Mouse (Mus musculus) hindbrain, embryonic 10.5 days (tissue): Measurements from ENCODE around the gene Prrc2a. TPM values are rescaled to one million over a fixed set of nuclear protein-coding genes. Genes with fewer than 3 reads are reported as not detected.
A peak's percentile ranks its signal among the peaks of the same experiment; 100 is the strongest.

Experiments
- DNase-seq: peaks from one replicate; pipeline ENCODE4 v3.0.0-alpha.2; 2017; ENCODE audit warnings: low spot score
- H3K27ac ChIP-seq: fragments of 300-500 bp; sonication (generic); 2 replicates; pipeline ENCODE4 v1.5.1; 2016; ENCODE audit warnings: mild to moderate bottlenecking, moderate library complexity
- H3K27me3 ChIP-seq: fragments of 300-500 bp; sonication (generic); 2 replicates; pipeline ENCODE4 v1.6.1; 2016; ENCODE audit warnings: mild to moderate bottlenecking; ENCODE audit not compliant: poor library complexity, insufficient read depth, severe bottlenecking
- H3K36me3 ChIP-seq: fragments of 300-500 bp; sonication (generic); 2 replicates; pipeline ENCODE4 v1.6.1; 2016; ENCODE audit warnings: mild to moderate bottlenecking, moderate library complexity
- H3K4me1 ChIP-seq: fragments of 300-500 bp; sonication (generic); replicated peaks from 2 replicates; pipeline ENCODE4 v1.6.1; 2016; ENCODE audit warnings: mild to moderate bottlenecking
- H3K4me3 ChIP-seq: fragments of 300-500 bp; sonication (generic); 2 replicates; pipeline ENCODE4 v1.5.1; 2016; ENCODE audit warnings: mild to moderate bottlenecking, moderate library complexity
- H3K9me3 ChIP-seq: fragments of 300-500 bp; sonication (generic); 2 replicates; pipeline ENCODE4 v1.6.1; 2016; ENCODE audit warnings: mild to moderate bottlenecking, moderate library complexity
- WGBS: fragments of 180-500 bp; shearing (Covaris S2); methylation state at CpG from one replicate; pipeline ENCODE4 v1.1.7; 2016; 5-methylcytosine and 5-hydroxymethylcytosine counted together
- polyA plus RNA-seq: library from polyadenylated mRNA; unstranded; fragments of >200 nt; fragmentation: Nextera tagmentation; extraction: Ambion mirVana; gene quantifications from 2 replicates; pipeline ENCODE4 v1.2.1, GENCODE M21; 2016

Prrc2a gene
- polyA plus RNA-seq, 1 experiment from 2014 or later = 221 TPM

- Histone ChIP-seq H3K4me1 (peaks cover 42% of the 10 kb centered on the region), H3K27me3 (no peaks in the 10 kb centered on the region), H3K9me3 (no peaks in the 10 kb centered on the region), H3K4me3 (peak within 1 kb of the TSS; percentile 98), H3K27ac (peak within 1 kb of the TSS; percentile 93), H3K36me3 (peaks cover 60% of the 10 kb centered on the region)
- under 1% methylated on average over 50 of the region's 50 CpGs for WGBS
- peak; percentile 99 for DNase-seq
These were observed 43.4 kb downstream of the Prrc2a start, which contains the start of gene Gpank1 for GRCm38 (mm10) chr17:35121143-35121799. Gpank1 (plus strand) TSS chr17:35121455.

DNA sequence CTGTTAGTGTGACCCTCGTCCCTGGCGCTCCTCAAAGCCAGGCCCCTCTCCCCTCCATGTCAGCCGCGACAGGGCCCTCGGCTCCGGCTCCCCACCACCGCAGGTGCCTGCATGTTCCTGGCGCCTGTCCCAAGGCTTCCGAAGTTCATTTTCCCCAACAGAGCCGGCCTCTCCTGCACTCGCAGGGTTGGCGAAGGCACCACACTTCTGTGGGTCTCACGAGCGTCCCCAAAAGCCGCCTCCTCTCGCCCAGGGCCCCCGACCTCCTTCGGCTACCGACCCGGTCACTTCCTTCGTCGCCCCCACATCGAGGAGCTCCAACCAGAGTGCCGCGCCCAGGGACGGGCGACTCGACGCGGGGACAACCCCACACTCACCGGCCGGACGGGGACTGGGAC is 44.0 kb downstream of the Prrc2a start:
- peak overlapping the region; percentile 98 for H3K4me3 ChIP-seq
- under 1% methylated on average over 33 of the region's 33 CpGs for WGBS
- peak overlapping the region; percentile 93 for H3K27ac ChIP-seq
- DNase-seq = peak; percentile 15
- no peaks in the 10 kb centered on the region for H3K27me3 ChIP-seq
- H3K4me1 ChIP-seq = peaks cover 38% of the 10 kb centered on the region
- peaks cover 65% of the 10 kb centered on the region for H3K36me3 ChIP-seq
- no peaks in the 10 kb centered on the region for H3K9me3 ChIP-seq

- Histone ChIP-seq H3K9me3 (no peaks in the 10 kb centered on the region), H3K36me3 (peaks cover 62% of the 10 kb centered on the region), H3K4me3 (no peak within 1 kb of the TSS), H3K27me3 (no peaks in the 10 kb centered on the region), H3K27ac (no peak within 1 kb of the TSS), H3K4me1 (peaks cover 16% of the 10 kb centered on the region)
- no peak for DNase-seq
- WGBS = 88% methylated on average over 8 of the region's 8 CpGs
These were observed 49.4 kb downstream of the Prrc2a start, which contains the start of gene Ly6g5b for GRCm38 (mm10) chr17:35115046-35116019. Ly6g5b (minus strand) TSS chr17:35115428.

DNA sequence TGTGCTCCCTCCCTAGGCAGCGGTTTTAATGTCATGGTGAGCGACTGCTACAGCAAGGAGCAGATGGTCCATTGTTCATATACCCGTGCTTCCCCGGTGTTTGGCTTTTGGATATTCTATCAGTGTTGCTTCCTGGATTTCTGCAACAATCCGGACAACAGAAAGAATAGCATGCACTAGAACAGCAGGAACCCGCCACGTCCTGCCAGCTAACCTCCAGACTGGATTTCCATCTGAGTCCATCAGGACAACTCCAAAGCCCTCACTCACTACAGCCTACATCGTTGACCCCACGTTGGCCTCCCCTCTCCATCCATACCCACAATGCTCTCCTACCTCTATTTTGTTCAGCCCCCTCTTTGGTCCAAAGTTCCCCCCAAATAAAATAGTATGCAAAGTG is 52.9 kb downstream of the Prrc2a start:
- Histone ChIP-seq H3K36me3 (peaks cover 32% of the 10 kb centered on the region), H3K27me3 (no peaks in the 10 kb centered on the region), H3K4me1 (0 out of 2 replicates have a peak, but pooled peaks cover 9% of the 10 kb centered on the region), H3K4me3 (no peak overlapping the region), H3K27ac (no peak overlapping the region), H3K9me3 (no peaks in the 10 kb centered on the region)
- no peak for DNase-seq
- 82% methylated on average over 9 of the region's 9 CpGs for WGBS

GRCm38 (mm10) chr17:35108097-35108496 is 56.6 kb downstream of the Prrc2a start, which contains the start of gene Ly6g5c:
Ly6g5c (plus strand) TSS chr17:35108279.
- WGBS = 90% methylated on average over 6 of the region's 6 CpGs
- Histone ChIP-seq H3K27me3 (no peaks in the 10 kb centered on the region), H3K9me3 (no peaks in the 10 kb centered on the region), H3K4me3 (no peak within 1 kb of the TSS), H3K27ac (no peak within 1 kb of the TSS), H3K4me1 (peaks cover 30% of the 10 kb centered on the region), H3K36me3 (peaks cover 18% of the 10 kb centered on the region)
- DNase-seq = no peak

GRCm38 (mm10) chr17:35106522-35106921 is 58.2 kb downstream of the Prrc2a start:
- Histone ChIP-seq H3K4me3 (no peak overlapping the region), H3K9me3 (no peaks in the 10 kb centered on the region), H3K27me3 (no peaks in the 10 kb centered on the region), H3K27ac (peak overlapping the region; percentile 82), H3K36me3 (peaks cover 34% of the 10 kb centered on the region), H3K4me1 (peaks cover 31% of the 10 kb centered on the region)
- DNase-seq = no peak
- 70% methylated on average over 3 of the region's 3 CpGs for WGBS

- H3K27ac ChIP-seq = peak overlapping the region; percentile 82
- 25% methylated on average over 13 of the region's 13 CpGs for WGBS
- peak; percentile 44 for DNase-seq
These were observed 58.8 kb downstream of the Prrc2a start for GRCm38 (mm10) chr17:35105740-35106389.

DNA sequence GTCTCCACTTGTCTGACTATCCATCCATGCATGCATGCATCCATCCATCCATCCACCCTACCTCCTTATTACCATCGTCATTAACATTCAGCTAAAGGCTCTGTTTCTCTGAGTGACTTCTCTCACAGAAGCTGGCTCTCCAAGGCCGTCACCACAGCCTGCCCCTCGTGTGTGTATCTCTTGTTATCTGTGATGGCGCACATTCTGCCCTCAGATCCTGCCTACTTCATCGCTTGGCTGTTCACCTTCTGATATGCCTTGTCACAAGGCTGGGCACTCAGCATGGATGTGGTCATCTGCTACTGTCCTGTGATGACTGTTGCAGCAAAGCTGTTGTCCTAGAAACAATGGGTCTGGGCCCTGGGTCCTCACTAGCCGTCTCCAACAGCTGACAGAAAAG is 59.9 kb downstream of the Prrc2a start:
- Histone ChIP-seq H3K4me1 (peaks cover 25% of the 10 kb centered on the region), H3K4me3 (no peak overlapping the region), H3K9me3 (no peaks in the 10 kb centered on the region), H3K27me3 (no peaks in the 10 kb centered on the region), H3K27ac (0 out of 2 replicates have a peak overlapping the region, but pooled peaks have one; percentile 9), H3K36me3 (peaks cover 52% of the 10 kb centered on the region)
- WGBS = 79% methylated on average over 6 of the region's 6 CpGs
- no peak for DNase-seq

More at GRCm38 (mm10) chr17:35105740-35106389, 58.8 kb downstream of the Prrc2a start:
- peaks cover 40% of the 10 kb centered on the region for H3K36me3 ChIP-seq
- H3K4me1 ChIP-seq = peaks cover 26% of the 10 kb centered on the region
- H3K27me3 ChIP-seq = no peaks in the 10 kb centered on the region
- no peaks in the 10 kb centered on the region for H3K9me3 ChIP-seq
- H3K4me3 ChIP-seq = peak overlapping the region; percentile 33

- Histone ChIP-seq H3K27me3 (no peaks in the 10 kb centered on the region), H3K9me3 (no peaks in the 10 kb centered on the region), H3K4me3 (no peak overlapping the region), H3K27ac (no peak overlapping the region), H3K36me3 (peaks cover 58% of the 10 kb centered on the region), H3K4me1 (peaks cover 25% of the 10 kb centered on the region)
- WGBS = 92% methylated on average over 7 of the region's 7 CpGs
- no peak for DNase-seq
These were observed 60.6 kb downstream of the Prrc2a start for GRCm38 (mm10) chr17:35104079-35104478.

GRCm38 (mm10) chr17:35103221-35103690 is 61.4 kb downstream of the Prrc2a start:
- DNase-seq = no peak
- peaks cover 67% of the 10 kb centered on the region for H3K36me3 ChIP-seq
- H3K27ac ChIP-seq = no peak overlapping the region
- H3K4me3 ChIP-seq = no peak overlapping the region
- no peaks in the 10 kb centered on the region for H3K27me3 ChIP-seq
- peaks cover 25% of the 10 kb centered on the region for H3K4me1 ChIP-seq
- H3K9me3 ChIP-seq = no peaks in the 10 kb centered on the region
- WGBS = 69% methylated on average over 6 of the region's 6 CpGs

- 75% methylated on average over 8 of the region's 8 CpGs for WGBS
- Histone ChIP-seq H3K27me3 (no peaks in the 10 kb centered on the region), H3K36me3 (peaks cover 76% of the 10 kb centered on the region), H3K27ac (peak overlapping the region; percentile 40; the same call in 1 of the 2 replicates), H3K9me3 (no peaks in the 10 kb centered on the region), H3K4me3 (peak overlapping the region; percentile 11; the same call in 1 of the 2 replicates), H3K4me1 (peaks cover 25% of the 10 kb centered on the region)
- DNase-seq = no peak
These were observed 62.4 kb downstream of the Prrc2a start for GRCm38 (mm10) chr17:35102299-35102698.

DNA sequence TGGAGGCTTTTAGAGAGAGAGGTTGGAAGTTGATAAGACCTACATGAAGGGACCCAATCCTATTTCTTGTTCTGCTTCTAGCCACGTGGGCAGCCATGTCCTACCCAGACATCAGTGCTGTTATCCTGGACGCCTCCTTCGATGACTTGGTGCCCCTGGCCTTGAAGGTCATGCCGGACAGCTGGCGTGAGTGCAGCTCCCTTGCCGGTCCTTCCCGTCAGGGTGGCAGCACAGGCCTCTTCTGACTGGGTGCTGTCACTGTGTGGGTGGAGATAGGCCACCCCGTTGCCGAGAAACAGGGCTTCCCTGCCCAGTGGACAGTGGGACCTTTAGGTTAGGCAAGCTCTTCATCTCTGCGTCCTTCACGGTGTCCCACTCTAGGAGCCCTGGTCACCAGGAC is 63.5 kb downstream of the Prrc2a start:
- Histone ChIP-seq H3K27ac (no peak overlapping the region), H3K36me3 (peaks cover 87% of the 10 kb centered on the region), H3K4me1 (peaks cover 22% of the 10 kb centered on the region), H3K4me3 (no peak overlapping the region), H3K9me3 (no peaks in the 10 kb centered on the region), H3K27me3 (no peaks in the 10 kb centered on the region)
- DNase-seq = no peak
- 92% methylated on average over 11 of the region's 11 CpGs for WGBS
